Mouse (Mus musculus): Measurements from ENCODE around the gene Actr3b. TPM values are rescaled to one million over a fixed set of nuclear protein-coding genes. Genes with fewer than 3 reads are reported as not detected.
"Not testable (repeated sequence)": the region's sequence is repeated elsewhere in the genome, so short reads cannot be mapped to it uniquely, and the experiment has no call there.

Actr3b gene
- 10.6 and 10.8 TPM in 2 replicates for polyA plus RNA-seq (2011; ENCODE audit: insufficient read depth, insufficient read length, low read depth, missing spikeins)

GRCm38 (mm10) chr5:25759460-25760409 is at the start of gene Actr3b:
Gene Actr3b (plus strand): TSS chr5:25759997.
- H3K4me1 ChIP-seq (ENCODE audit: control insufficient read depth, insufficient read depth, low read length) = no peaks in the 10 kb centered on the region
- TF ChIP-seq POLR2A (IDR thresholded peaks at IDR 0.05; ENCODE audit: insufficient read depth, low read length) = peak; percentile 18
- TF ChIP-seq EP300 (IDR thresholded peaks at IDR 0.05; ENCODE audit: insufficient read depth, low read depth, low read length) = no peak
- TF ChIP-seq CTCF (IDR thresholded peaks at IDR 0.05; ENCODE audit: low read depth, low read length) = no peak
- H3K27me3 ChIP-seq (ENCODE audit: control insufficient read depth, insufficient read depth, low read length, poor library complexity, severe bottlenecking) = no peaks in the 10 kb centered on the region
- H3K36me3 ChIP-seq (ENCODE audit: control insufficient read depth, insufficient read depth, low read length, poor library complexity, severe bottlenecking) = no peaks in the 10 kb centered on the region
- no peak within 1 kb of the TSS for H3K27ac ChIP-seq (ENCODE audit: insufficient read depth, low read length)
- H3K4me3 ChIP-seq (ENCODE audit: low read depth, low read length) = peak within 1 kb of the TSS; percentile 79
- peak within 1 kb of the TSS; percentile 47 for H3K9ac ChIP-seq (ENCODE audit: low read depth, poor library complexity, severe bottlenecking)
- H3K9me3 ChIP-seq (replicated peaks; ENCODE audit: control insufficient read depth, insufficient read depth, low read length, poor library complexity, severe bottlenecking) = no peaks in the 10 kb centered on the region

- not testable (repeated sequence) for H3K9ac ChIP-seq (ENCODE audit: low read depth, poor library complexity, severe bottlenecking); H3K4me1 ChIP-seq (ENCODE audit: control insufficient read depth, insufficient read depth, low read length); H3K9me3 ChIP-seq (replicated peaks; ENCODE audit: control insufficient read depth, insufficient read depth, low read length, poor library complexity, severe bottlenecking); H3K36me3 ChIP-seq (ENCODE audit: control insufficient read depth, insufficient read depth, low read length, poor library complexity, severe bottlenecking); H3K27ac ChIP-seq (ENCODE audit: insufficient read depth, low read length); H3K4me3 ChIP-seq (ENCODE audit: low read depth, low read length); H3K27me3 ChIP-seq (ENCODE audit: control insufficient read depth, insufficient read depth, low read length, poor library complexity, severe bottlenecking)
Measured at GRCm38 (mm10) chr5:25713001-25713706, 46.6 kb upstream of the Actr3b start.

- Histone ChIP-seq H3K9ac (ENCODE audit: low read depth, poor library complexity, severe bottlenecking) (no peak overlapping the region), H3K9me3 (replicated peaks; ENCODE audit: control insufficient read depth, insufficient read depth, low read length, poor library complexity, severe bottlenecking) (no peaks in the 10 kb centered on the region), H3K4me1 (ENCODE audit: control insufficient read depth, insufficient read depth, low read length) (no peaks in the 10 kb centered on the region), H3K36me3 (ENCODE audit: control insufficient read depth, insufficient read depth, low read length, poor library complexity, severe bottlenecking) (no peaks in the 10 kb centered on the region), H3K27ac (ENCODE audit: insufficient read depth, low read length) (no peak overlapping the region), H3K27me3 (ENCODE audit: control insufficient read depth, insufficient read depth, low read length, poor library complexity, severe bottlenecking) (peaks cover 1% of the 10 kb centered on the region; the same call in 1 of the 2 replicates), H3K4me3 (ENCODE audit: low read depth, low read length) (no peak overlapping the region)
- TF ChIP-seq CTCF (IDR thresholded peaks at IDR 0.05; ENCODE audit: low read depth, low read length) = no peak
Measured at GRCm38 (mm10) chr5:25719390-25719789, 40.4 kb upstream of the Actr3b start.

- Histone ChIP-seq H3K36me3 (ENCODE audit: control insufficient read depth, insufficient read depth, low read length, poor library complexity, severe bottlenecking) (no peaks in the 10 kb centered on the region), H3K9me3 (replicated peaks; ENCODE audit: control insufficient read depth, insufficient read depth, low read length, poor library complexity, severe bottlenecking) (no peaks in the 10 kb centered on the region), H3K9ac (ENCODE audit: low read depth, poor library complexity, severe bottlenecking) (no peak overlapping the region), H3K4me3 (ENCODE audit: low read depth, low read length) (no peak overlapping the region), H3K27ac (ENCODE audit: insufficient read depth, low read length) (no peak overlapping the region), H3K4me1 (ENCODE audit: control insufficient read depth, insufficient read depth, low read length) (no peaks in the 10 kb centered on the region), H3K27me3 (ENCODE audit: control insufficient read depth, insufficient read depth, low read length, poor library complexity, severe bottlenecking) (peaks cover 1% of the 10 kb centered on the region; the same call in 1 of the 2 replicates)
- no peak for TF ChIP-seq POLR2A (IDR thresholded peaks at IDR 0.05; ENCODE audit: insufficient read depth, low read length)
Measured at GRCm38 (mm10) chr5:25723016-25723415, 36.8 kb upstream of the Actr3b start.

- TF ChIP-seq EP300 (IDR thresholded peaks at IDR 0.05; ENCODE audit: insufficient read depth, low read depth, low read length) = no peak
- no peak for TF ChIP-seq POLR2A (IDR thresholded peaks at IDR 0.05; ENCODE audit: insufficient read depth, low read length)
- TF ChIP-seq CTCF (IDR thresholded peaks at IDR 0.05; ENCODE audit: low read depth, low read length) = no peak
- Histone ChIP-seq H3K27me3 (ENCODE audit: control insufficient read depth, insufficient read depth, low read length, poor library complexity, severe bottlenecking) (peaks cover 1% of the 10 kb centered on the region; the same call in 1 of the 2 replicates), H3K9me3 (replicated peaks; ENCODE audit: control insufficient read depth, insufficient read depth, low read length, poor library complexity, severe bottlenecking) (no peaks in the 10 kb centered on the region), H3K36me3 (ENCODE audit: control insufficient read depth, insufficient read depth, low read length, poor library complexity, severe bottlenecking) (no peaks in the 10 kb centered on the region), H3K4me3 (ENCODE audit: low read depth, low read length) (no peak overlapping the region), H3K4me1 (ENCODE audit: control insufficient read depth, insufficient read depth, low read length) (no peaks in the 10 kb centered on the region), H3K27ac (ENCODE audit: insufficient read depth, low read length) (no peak overlapping the region), H3K9ac (ENCODE audit: low read depth, poor library complexity, severe bottlenecking) (no peak overlapping the region)
Measured at GRCm38 (mm10) chr5:25724134-25724675, 35.6 kb upstream of the Actr3b start.

- TF ChIP-seq CTCF (IDR thresholded peaks at IDR 0.05; ENCODE audit: low read depth, low read length) (peak; percentile 67), POLR2A (IDR thresholded peaks at IDR 0.05; ENCODE audit: insufficient read depth, low read length) (no peak)
- Histone ChIP-seq H3K4me3 (ENCODE audit: low read depth, low read length) (no peak overlapping the region), H3K4me1 (ENCODE audit: control insufficient read depth, insufficient read depth, low read length) (no peaks in the 10 kb centered on the region), H3K27ac (ENCODE audit: insufficient read depth, low read length) (no peak overlapping the region), H3K9me3 (replicated peaks; ENCODE audit: control insufficient read depth, insufficient read depth, low read length, poor library complexity, severe bottlenecking) (no peaks in the 10 kb centered on the region), H3K36me3 (ENCODE audit: control insufficient read depth, insufficient read depth, low read length, poor library complexity, severe bottlenecking) (no peaks in the 10 kb centered on the region), H3K27me3 (ENCODE audit: control insufficient read depth, insufficient read depth, low read length, poor library complexity, severe bottlenecking) (no peaks in the 10 kb centered on the region), H3K9ac (ENCODE audit: low read depth, poor library complexity, severe bottlenecking) (no peak overlapping the region)
Measured at GRCm38 (mm10) chr5:25734318-25734717, 25.5 kb upstream of the Actr3b start.

Measured in ES-Bruce4 (cell line).